Mouse (Mus musculus) embryonic facial prominence, embryonic 12.5 days (tissue): ENCODE results near the gene Ptpn22. TPM values are rescaled to one million over a fixed set of nuclear protein-coding genes. Genes with fewer than 3 reads are reported as not detected.
"Not testable (repeated sequence)": the region's sequence is repeated elsewhere in the genome, so short reads cannot be mapped to it uniquely, and the experiment has no call there.

Experiments used
- ATAC-seq: fragments of 200-750 bp; cut with Nextera tagmentation; 2 replicates; pipeline ENCODE4 v1.8.0; 2017; ENCODE audit not compliant: insufficient number of reproducible peaks, insufficient read depth, low FRiP score, low TSS enrichment
- H3K27ac ChIP-seq: fragments of 300-500 bp; sonication (generic); 2 replicates; pipeline ENCODE4 v1.5.1; 2016; ENCODE audit warnings: mild to moderate bottlenecking
- H3K27me3 ChIP-seq: fragments of 300-500 bp; sonication (generic); 2 replicates; pipeline ENCODE4 v1.6.1; 2016; ENCODE audit warnings: mild to moderate bottlenecking, moderate library complexity
- H3K36me3 ChIP-seq: fragments of 300-500 bp; sonication (generic); 2 replicates; pipeline ENCODE4 v1.6.1; 2016; ENCODE audit warnings: mild to moderate bottlenecking
- H3K4me1 ChIP-seq: fragments of 300-500 bp; sonication (generic); 2 replicates; pipeline ENCODE4 v1.6.1; 2016
- H3K4me2 ChIP-seq: fragments of 300-500 bp; sonication (generic); replicated peaks from 2 replicates; pipeline ENCODE4 v1.6.1; 2016; ENCODE audit warnings: mild to moderate bottlenecking, moderate library complexity
- H3K4me3 ChIP-seq: fragments of 300-500 bp; sonication (generic); 2 replicates; pipeline ENCODE4 v1.5.1; 2016; ENCODE audit warnings: mild to moderate bottlenecking
- H3K9ac ChIP-seq: fragments of 300-500 bp; sonication (generic); 2 replicates; pipeline ENCODE4 v1.6.1; 2016; ENCODE audit warnings: mild to moderate bottlenecking, moderate library complexity
- H3K9me3 ChIP-seq: fragments of 300-500 bp; sonication (generic); 2 replicates; pipeline ENCODE4 v1.6.1; 2016; ENCODE audit warnings: mild to moderate bottlenecking, moderate library complexity
- WGBS: fragments of 180-500 bp; shearing (Covaris S2); methylation state at CpG from one replicate; pipeline ENCODE4 v1.1.7; 2016; 5-methylcytosine and 5-hydroxymethylcytosine counted together
- polyA plus RNA-seq: library from polyadenylated mRNA; unstranded; fragments of >200 nt; fragmentation: Nextera tagmentation; extraction: Ambion mirVana; gene quantifications from 2 replicates; pipeline ENCODE4 v1.2.1, GENCODE M21; 2016

Ptpn22 gene
- polyA plus RNA-seq, 1 experiment from 2014 or later: 0.37 TPM

DNA sequence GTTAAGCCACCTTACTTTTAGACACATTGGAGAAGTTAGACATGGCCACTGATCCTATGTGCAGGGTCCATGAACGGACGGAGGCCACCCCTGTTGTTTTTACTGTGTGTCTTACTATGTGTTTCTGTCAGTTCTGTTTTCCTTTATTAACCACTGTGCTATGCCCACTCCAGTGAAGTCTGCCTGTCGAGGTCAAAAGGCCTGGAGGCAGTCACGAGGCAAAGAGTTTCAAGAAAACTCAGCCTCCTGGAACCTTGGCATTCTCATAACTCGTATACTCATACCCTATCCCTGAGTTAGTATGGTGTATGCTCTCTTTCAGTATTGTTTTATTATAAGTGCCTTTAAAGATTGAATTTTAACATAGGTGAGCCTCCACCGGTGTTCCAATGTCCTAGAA lies 19.9 kb upstream of the Ptpn22 start:
- Histone ChIP-seq H3K27me3 (no peaks in the 10 kb centered on the region), H3K4me3 (no peak overlapping the region), H3K9me3 (no peaks in the 10 kb centered on the region), H3K4me2 (no peak overlapping the region), H3K36me3 (no peaks in the 10 kb centered on the region), H3K27ac (no peak overlapping the region), H3K4me1 (no peaks in the 10 kb centered on the region), H3K9ac (no peak overlapping the region)
- no peak for ATAC-seq
- 87% methylated on average over 6 of the region's 6 CpGs for WGBS

DNA sequence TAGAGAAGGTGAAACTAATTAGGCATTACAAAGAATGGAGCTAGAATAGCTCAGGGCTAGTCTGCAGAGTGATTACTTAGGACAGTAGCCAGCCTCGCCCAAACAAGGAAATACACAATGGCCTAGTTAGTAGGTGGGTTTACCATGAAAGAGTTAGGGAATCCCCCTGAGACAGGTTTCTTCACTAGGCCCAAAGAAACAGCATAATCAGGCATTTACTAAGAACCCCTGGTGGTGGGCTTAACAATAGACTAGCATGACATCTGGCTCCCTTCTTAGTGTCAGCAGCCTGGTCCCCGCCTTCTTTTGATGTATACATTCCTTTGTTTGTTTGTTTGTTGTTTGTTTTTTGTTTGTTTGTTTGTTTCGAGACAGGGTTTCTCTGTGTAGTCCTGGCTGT lies 19.4 kb upstream of the Ptpn22 start:
- not testable (repeated sequence) for ATAC-seq, H3K4me1 ChIP-seq, H3K27me3 ChIP-seq, H3K9ac ChIP-seq, H3K9me3 ChIP-seq, H3K36me3 ChIP-seq, H3K4me3 ChIP-seq, H3K4me2 ChIP-seq, H3K27ac ChIP-seq
- 83% methylated on average over 3 of the region's 3 CpGs for WGBS

DNA sequence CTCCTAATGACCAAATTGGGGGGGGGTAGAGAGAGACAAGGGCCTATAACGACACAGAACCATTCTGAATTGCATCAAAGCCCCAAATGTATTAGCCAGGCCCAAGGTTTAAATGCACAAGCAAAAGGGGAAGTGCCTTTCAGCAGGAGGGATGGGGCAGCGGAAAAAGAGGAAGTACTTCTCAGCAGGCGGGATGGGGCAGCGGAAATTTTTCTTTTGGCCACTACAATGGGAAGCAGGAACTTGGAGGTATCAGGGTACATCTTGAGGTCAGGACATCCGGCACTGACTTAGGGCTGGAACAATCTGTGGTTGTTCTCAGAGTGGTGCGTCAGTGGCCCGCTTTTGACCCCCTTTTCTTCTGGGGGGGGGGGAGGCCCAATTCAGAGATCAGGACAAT lies 18.6 kb upstream of the Ptpn22 start:
- not testable (repeated sequence) for H3K27ac ChIP-seq, H3K4me1 ChIP-seq
- WGBS: 92% methylated on average over 7 of the region's 7 CpGs

DNA sequence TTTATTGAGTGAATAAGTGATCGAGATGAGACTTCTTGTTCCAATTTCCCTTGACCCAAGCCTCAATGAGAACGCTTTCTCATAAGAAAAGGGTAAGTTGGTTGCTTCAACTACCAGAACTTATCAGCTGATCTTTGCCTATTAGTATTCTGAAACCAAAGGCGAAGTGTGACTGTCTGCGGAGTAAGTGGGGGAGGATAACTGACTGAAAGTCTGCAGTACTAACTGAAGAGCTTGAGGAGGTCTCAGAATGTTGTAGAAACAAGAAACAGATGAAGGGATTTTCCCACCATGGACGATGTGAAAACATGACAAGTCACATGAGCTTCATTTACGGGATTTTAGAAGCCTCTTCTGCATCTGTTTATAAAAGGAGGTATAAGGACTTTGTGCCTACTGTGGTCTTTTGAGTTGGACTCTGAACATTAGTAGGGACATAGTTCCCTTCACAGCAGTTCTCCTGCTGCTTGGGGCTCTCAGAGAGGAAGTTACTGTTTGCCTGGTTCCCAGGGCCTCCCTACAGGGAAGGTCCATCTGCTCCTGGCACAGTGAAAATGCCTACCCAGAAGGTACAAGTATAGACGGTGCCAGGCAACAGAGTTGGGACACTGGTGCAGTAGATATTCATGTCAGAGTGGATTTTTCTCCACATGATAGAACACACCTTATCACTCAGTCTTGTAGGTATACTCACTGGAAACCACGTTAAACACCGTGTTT lies 8.8 kb upstream of the Ptpn22 start:
- no peak overlapping the region for H3K9ac ChIP-seq
- ATAC-seq: no peak
- H3K9me3 ChIP-seq: no peaks in the 10 kb centered on the region
- 81% methylated on average over 9 of the region's 9 CpGs for WGBS
- H3K27me3 ChIP-seq: no peaks in the 10 kb centered on the region
- H3K4me3 ChIP-seq: no peak overlapping the region
- no peaks in the 10 kb centered on the region for H3K36me3 ChIP-seq
- no peak overlapping the region for H3K27ac ChIP-seq
- no peaks in the 10 kb centered on the region for H3K4me1 ChIP-seq
- no peak overlapping the region for H3K4me2 ChIP-seq

More for the DNA sequence above, 18.6 kb upstream of the Ptpn22 start:
- H3K4me3 ChIP-seq, ATAC-seq, H3K4me2 ChIP-seq, H3K9ac ChIP-seq, H3K9me3 ChIP-seq, H3K27me3 ChIP-seq, H3K36me3 ChIP-seq: not testable (repeated sequence)

DNA sequence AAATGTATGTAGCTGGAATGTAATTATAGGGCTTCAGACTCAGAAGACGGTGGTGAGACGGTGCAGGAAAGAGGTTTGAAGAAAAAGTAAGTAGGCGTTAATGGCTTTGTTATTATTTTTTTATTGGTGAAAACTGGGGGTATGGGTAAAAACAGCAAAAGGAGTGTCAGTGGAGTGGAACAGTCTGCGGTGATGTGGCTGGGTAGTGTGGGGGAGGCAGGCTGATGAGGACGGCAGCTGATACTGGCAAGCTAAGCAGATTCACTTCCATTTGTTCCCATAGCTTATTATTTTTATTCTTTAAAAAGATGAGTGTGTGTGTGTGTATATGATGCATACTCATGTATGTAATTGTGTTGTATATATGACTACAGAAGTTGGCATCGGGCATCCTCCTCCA lies 8.1 kb upstream of the Ptpn22 start:
- no peaks in the 10 kb centered on the region for H3K4me1 ChIP-seq
- no peak overlapping the region for H3K4me2 ChIP-seq
- H3K27me3 ChIP-seq: no peaks in the 10 kb centered on the region
- no peaks in the 10 kb centered on the region for H3K36me3 ChIP-seq
- no peak overlapping the region for H3K9ac ChIP-seq
- no peak for ATAC-seq
- no peaks in the 10 kb centered on the region for H3K9me3 ChIP-seq
- H3K4me3 ChIP-seq: no peak overlapping the region
- 85% methylated on average over 6 of the region's 6 CpGs for WGBS
- H3K27ac ChIP-seq: no peak overlapping the region

- Histone ChIP-seq H3K36me3 (no peaks in the 10 kb centered on the region), H3K4me2 (no peak overlapping the region), H3K4me1 (no peaks in the 10 kb centered on the region), H3K4me3 (no peak overlapping the region), H3K27ac (no peak overlapping the region), H3K9me3 (no peaks in the 10 kb centered on the region), H3K27me3 (no peaks in the 10 kb centered on the region), H3K9ac (no peak overlapping the region)
- WGBS: 87% methylated on average over 8 of the region's 8 CpGs
- no peak for ATAC-seq
Observed at GRCm38 (mm10) chr3:103851882-103852281, 7.7 kb upstream of the Ptpn22 start.

DNA sequence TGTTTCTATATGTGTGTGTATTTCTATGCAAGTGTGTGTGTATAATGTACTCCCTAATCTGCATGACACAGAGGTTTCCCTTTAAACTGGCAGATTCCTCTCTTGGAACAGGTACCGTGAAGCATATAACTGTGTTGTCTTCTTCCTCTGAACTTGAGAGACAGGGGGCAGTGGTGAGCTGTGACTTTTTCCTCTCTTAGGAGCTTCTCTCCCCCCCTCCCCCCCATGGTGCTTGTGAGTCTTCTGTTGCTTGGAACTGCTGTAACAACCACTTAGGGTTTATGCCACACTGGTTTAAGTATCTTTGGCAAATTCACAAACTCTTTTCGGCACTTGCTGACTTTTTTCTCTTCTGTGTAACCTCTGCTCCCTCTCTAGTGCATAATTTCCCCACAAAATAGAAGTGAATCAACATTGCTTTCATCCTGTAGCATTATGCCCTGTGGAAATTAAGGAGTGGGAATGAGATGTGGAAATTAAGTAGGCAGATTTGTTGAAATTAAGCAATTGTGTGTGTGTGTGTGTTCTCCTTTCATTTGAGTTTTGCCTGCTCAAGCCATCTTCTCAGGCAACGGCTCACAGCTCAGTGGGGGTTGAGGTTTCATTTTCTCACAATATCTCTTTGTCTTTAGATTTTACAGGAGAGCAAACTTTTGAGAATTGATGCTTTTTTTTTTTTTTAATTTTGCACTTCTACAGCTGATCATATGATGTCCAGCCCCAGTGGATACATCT lies 6.9 kb upstream of the Ptpn22 start:
- WGBS: 68% methylated on average over 3 of the region's 3 CpGs
- Histone ChIP-seq H3K4me2 (no peak overlapping the region), H3K27ac (no peak overlapping the region), H3K4me1 (no peaks in the 10 kb centered on the region), H3K9me3 (no peaks in the 10 kb centered on the region), H3K4me3 (no peak overlapping the region), H3K9ac (no peak overlapping the region), H3K36me3 (no peaks in the 10 kb centered on the region), H3K27me3 (no peaks in the 10 kb centered on the region)
- no peak for ATAC-seq

GRCm38 (mm10) chr3:103853804-103854203 lies 5.8 kb upstream of the Ptpn22 start:
- Histone ChIP-seq H3K36me3 (no peaks in the 10 kb centered on the region), H3K27ac (no peak overlapping the region), H3K4me2 (no peak overlapping the region), H3K9ac (no peak overlapping the region), H3K9me3 (no peaks in the 10 kb centered on the region), H3K4me3 (no peak overlapping the region), H3K4me1 (no peaks in the 10 kb centered on the region), H3K27me3 (no peaks in the 10 kb centered on the region)
- ATAC-seq: no peak
- 56% methylated on average over 8 of the region's 8 CpGs for WGBS

GRCm38 (mm10) chr3:103857036-103857805 lies 2.4 kb upstream of the Ptpn22 start:
- no peak overlapping the region for H3K4me2 ChIP-seq
- WGBS: 86% methylated on average over 7 of the region's 7 CpGs
- no peaks in the 10 kb centered on the region for H3K36me3 ChIP-seq
- no peak overlapping the region for H3K27ac ChIP-seq
- ATAC-seq: no peak
- H3K4me1 ChIP-seq: no peaks in the 10 kb centered on the region
- H3K4me3 ChIP-seq: no peak overlapping the region
- H3K27me3 ChIP-seq: no peaks in the 10 kb centered on the region
- no peaks in the 10 kb centered on the region for H3K9me3 ChIP-seq
- no peak overlapping the region for H3K9ac ChIP-seq

DNA sequence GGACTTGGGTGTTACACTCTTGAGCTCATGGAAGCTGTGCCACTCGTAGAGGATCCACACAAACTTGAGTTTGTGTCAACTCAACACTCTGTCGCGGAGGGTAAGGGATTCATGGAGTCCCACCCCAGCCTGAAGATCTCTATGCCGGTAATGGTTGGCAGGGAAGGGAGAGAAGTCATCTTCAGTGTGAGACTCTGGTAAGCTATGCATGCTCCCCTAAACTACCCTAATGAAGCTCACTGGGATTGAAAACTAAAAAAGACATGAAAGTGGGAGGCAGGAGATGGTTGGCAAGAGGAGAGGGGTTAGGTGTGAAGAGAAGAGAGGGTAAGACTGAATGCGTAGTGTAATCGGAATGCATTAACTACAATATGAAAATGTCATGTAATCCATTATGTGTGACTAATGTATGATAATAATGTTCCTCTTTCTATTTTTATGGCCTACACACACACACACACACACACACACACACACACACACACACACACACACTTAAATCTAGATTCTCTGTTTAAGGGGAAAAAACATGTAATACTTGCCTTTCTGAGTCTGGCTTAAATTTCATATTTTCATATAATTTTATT lies 1.5 kb upstream of the Ptpn22 start:
- no peaks in the 10 kb centered on the region for H3K9me3 ChIP-seq
- no peak overlapping the region for H3K9ac ChIP-seq
- no peaks in the 10 kb centered on the region for H3K36me3 ChIP-seq
- H3K4me2 ChIP-seq: no peak overlapping the region
- no peaks in the 10 kb centered on the region for H3K4me1 ChIP-seq
- no peak for ATAC-seq
- no peak overlapping the region for H3K27ac ChIP-seq
- no peak overlapping the region for H3K4me3 ChIP-seq
- H3K27me3 ChIP-seq: no peaks in the 10 kb centered on the region
- WGBS: 89% methylated on average over 6 of the region's 6 CpGs

DNA sequence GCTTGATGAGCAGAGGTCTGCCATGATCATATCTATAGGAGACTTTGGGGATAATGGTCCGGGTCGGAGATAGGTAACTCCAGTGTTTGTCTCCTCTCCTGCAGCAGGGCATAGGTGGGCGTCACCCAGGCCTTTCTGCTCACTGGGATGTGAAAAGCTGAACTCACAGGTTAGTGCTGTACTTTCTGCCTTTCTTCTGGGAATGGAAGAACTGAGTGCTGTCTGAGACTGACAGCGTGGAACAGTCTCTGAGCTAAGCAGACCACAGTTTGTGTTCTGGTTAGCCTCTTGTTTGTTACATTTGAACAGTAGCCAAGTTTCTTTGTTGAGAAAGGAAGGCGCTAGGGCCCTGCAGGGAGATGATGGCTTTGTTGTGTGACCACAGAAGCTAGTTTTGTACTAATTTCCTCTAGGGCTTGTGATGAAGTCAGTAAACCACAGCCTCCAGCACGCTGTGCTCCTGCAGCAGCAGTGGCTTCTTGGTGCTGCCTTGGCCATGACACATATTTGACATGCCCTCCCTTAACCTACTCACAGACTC lies 326 bp downstream of the Ptpn22 start:
- no peak overlapping the region for H3K9ac ChIP-seq
- no peak overlapping the region for H3K27ac ChIP-seq
- H3K4me2 ChIP-seq: no peak overlapping the region
- H3K4me1 ChIP-seq: no peaks in the 10 kb centered on the region
- no peaks in the 10 kb centered on the region for H3K9me3 ChIP-seq
- H3K4me3 ChIP-seq: no peak overlapping the region
- H3K36me3 ChIP-seq: no peaks in the 10 kb centered on the region
- no peak for ATAC-seq
- H3K27me3 ChIP-seq: no peaks in the 10 kb centered on the region
- 80% methylated on average over 6 of the region's 6 CpGs for WGBS
